Mouse (Mus musculus): ENCODE measurements around the gene Tprn. TPM values are rescaled to one million over a fixed set of nuclear protein-coding genes. Genes with fewer than 3 reads are reported as not detected.
"Not testable (repeated sequence)": the region's sequence is repeated elsewhere in the genome, so short reads cannot be mapped to it uniquely, and the experiment has no call there.

The Tprn gene
- polyA plus RNA-seq, 1 experiment: 1.3 TPM

DNA sequence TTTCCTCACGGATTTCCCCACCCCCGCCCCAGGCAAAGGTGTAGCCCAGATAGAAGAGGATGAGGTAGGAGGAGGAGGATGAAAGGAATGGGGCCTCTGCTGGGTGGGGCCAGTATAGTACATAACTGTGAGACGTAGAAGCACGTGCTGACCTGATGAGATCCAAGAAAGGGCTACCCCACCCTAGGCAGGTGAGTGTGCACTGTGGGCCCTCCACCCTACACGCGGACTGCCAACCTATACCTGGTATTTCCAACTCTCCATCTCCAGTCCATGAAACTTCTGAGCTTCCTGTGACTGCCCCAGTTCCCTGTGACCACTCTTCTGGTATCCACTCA is 21.0 kb upstream of the Tprn start:
- H3K9me3 ChIP-seq (ENCODE audit: control insufficient read depth, low read length): no peaks in the 10 kb centered on the region
- H3K4me3 ChIP-seq (replicated peaks): peak overlapping the region; percentile 61
- TF ChIP-seq TAL1 (IDR thresholded peaks at IDR 0.05; ENCODE audit: low read length) (no peak), GATA1 (IDR thresholded peaks at IDR 0.05; ENCODE audit: low read length) (no peak)
- peaks cover 16% of the 10 kb centered on the region for H3K36me3 ChIP-seq (ENCODE audit: control insufficient read depth)
- H3K4me1 ChIP-seq (ENCODE audit: control insufficient read depth): peaks cover 43% of the 10 kb centered on the region
- H3K27me3 ChIP-seq (ENCODE audit: control insufficient read depth): peaks cover 39% of the 10 kb centered on the region

DNA sequence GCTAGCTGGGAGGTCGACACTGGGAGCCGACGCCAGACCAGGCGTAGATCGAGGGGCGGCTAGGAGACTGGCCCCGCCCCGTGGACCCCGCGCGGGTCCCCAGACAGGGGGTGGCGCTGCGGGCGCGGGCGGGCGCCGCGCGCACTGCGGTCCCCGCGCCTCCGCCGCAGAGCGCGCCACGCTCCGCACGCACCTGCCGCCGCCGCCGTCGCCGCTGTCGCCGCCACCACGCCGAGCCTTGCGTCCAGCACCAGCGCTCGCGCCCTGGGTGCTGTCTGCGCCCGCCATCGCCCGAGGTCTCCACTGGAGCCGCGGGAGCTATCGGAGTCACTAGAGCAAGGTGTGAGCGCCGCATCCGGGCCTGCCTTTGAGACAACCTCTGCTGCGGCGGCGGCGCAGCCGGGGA is 20.3 kb upstream of the Tprn start, which contains the start of the genes Rnf208 and Cysrt1:
TSS of gene Rnf208 (plus strand) at position 155 of the 406 bp plus-strand sequence.
TSS of gene Cysrt1 (minus strand) at position 352 of the 406 bp plus-strand sequence.
- Histone ChIP-seq H3K36me3 (ENCODE audit: control insufficient read depth) (peaks cover 23% of the 10 kb centered on the region), H3K4me1 (ENCODE audit: control insufficient read depth) (peaks cover 41% of the 10 kb centered on the region), H3K27me3 (ENCODE audit: control insufficient read depth) (peaks cover 36% of the 10 kb centered on the region), H3K9me3 (ENCODE audit: control insufficient read depth, low read length) (no peaks in the 10 kb centered on the region), H3K4me3 (replicated peaks) (peak within 1 kb of the TSS; percentile 61)
- no peak for TF ChIP-seq TAL1 (IDR thresholded peaks at IDR 0.05; ENCODE audit: low read length)

DNA sequence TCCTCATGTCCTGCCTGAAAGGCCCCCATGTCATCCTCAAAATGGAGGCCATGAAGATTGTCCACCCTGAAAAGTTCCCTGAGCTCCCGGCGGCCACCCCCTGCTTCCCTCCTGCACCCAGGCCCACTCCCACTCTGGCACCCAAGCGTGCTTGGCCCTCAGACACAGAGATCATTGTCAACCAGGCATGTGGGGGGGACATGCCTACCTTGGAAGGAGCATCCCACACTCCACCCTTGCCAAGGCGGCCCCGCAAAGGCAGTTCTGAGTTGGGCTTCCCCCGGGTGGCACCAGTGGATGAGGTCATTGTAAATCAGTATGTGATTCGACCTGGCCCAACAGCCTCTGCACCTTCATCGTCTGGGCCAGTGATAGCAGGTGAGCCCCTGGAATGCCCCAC is 19.1 kb upstream of the Tprn start:
- H3K36me3 ChIP-seq (ENCODE audit: control insufficient read depth): peaks cover 36% of the 10 kb centered on the region
- H3K4me1 ChIP-seq (ENCODE audit: control insufficient read depth): peaks cover 41% of the 10 kb centered on the region
- H3K4me3 ChIP-seq (replicated peaks): no peak overlapping the region
- no peak for TF ChIP-seq TAL1 (IDR thresholded peaks at IDR 0.05; ENCODE audit: low read length)
- no peak for TF ChIP-seq GATA1 (IDR thresholded peaks at IDR 0.05; ENCODE audit: low read length)
- H3K27me3 ChIP-seq (ENCODE audit: control insufficient read depth): peaks cover 34% of the 10 kb centered on the region
- H3K9me3 ChIP-seq (ENCODE audit: control insufficient read depth, low read length): no peaks in the 10 kb centered on the region

DNA sequence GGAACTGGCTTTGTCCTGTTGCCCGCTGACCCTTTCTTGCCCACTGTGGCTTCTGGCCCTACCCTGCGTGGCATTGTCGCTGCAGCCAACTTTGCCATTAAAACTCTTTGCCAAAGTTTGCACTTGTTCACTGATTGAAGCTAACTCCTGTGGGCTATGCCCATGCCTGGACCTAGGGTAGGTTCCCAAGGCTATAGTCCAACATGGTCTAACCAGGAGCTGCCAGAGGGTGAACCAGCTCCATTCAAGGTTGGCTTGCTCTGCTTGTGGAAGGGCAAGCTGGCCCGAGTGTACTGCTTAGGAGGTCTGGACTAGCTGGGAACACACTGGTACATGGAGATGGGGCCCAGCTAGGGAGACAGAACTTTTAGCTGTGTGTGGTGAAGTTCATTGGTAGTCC is 18.3 kb upstream of the Tprn start:
- peaks cover 44% of the 10 kb centered on the region for H3K36me3 ChIP-seq (ENCODE audit: control insufficient read depth)
- no peak for TF ChIP-seq TAL1 (IDR thresholded peaks at IDR 0.05; ENCODE audit: low read length)
- TF ChIP-seq GATA1 (IDR thresholded peaks at IDR 0.05; ENCODE audit: low read length): no peak
- H3K4me3 ChIP-seq (replicated peaks): no peak overlapping the region
- no peaks in the 10 kb centered on the region for H3K9me3 ChIP-seq (ENCODE audit: control insufficient read depth, low read length)
- H3K27me3 ChIP-seq (ENCODE audit: control insufficient read depth): peaks cover 34% of the 10 kb centered on the region
- peaks cover 36% of the 10 kb centered on the region for H3K4me1 ChIP-seq (ENCODE audit: control insufficient read depth)

DNA sequence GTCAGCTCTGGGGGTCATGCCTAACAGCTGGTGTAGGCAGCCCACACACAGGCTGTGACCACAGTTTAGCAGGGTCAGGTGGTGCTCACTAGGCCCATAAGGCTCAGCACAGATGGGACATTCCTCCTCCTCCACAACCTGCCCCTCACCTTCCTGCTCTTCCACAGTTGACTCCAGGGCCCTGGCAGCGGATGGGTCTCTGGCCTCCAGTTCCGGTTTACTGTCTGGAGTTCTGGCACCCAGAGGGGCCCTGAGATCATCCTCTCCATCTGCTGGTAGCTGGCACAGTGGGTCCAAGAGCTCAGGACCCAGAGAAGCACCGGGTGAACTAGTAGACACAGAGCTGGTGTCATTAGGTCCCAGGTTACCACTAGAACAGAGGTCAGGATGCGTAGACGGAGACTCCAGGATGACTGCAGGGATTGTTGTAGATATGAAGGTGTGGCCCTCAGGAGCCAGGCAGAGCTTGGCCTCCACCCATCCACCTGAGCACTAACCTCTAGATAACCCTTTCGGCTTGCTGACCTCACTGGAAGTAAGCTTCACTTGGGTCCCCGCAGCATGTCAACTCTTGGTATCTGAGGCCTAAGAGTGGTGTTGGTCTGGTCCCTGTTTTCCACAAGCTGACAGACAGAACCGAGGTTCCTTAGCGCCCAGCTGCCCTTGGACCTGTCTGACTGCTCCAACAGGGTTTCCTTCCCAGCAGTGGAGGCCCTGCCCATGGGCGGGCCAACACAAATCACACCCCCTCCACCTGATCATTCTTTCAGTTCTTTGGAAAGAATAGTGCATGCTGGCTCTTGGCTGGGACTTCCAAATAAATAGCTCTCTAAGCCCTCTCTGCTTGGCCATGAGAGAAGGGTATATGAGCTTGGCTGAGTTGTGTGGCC is 16.0 kb upstream of the Tprn start, which contains the start of gene AL732309.1:
TSS of gene AL732309.1 (minus strand) at position 681 of the 890 bp plus-strand sequence.
- peaks cover 26% of the 10 kb centered on the region for H3K27me3 ChIP-seq (ENCODE audit: control insufficient read depth)
- peaks cover 67% of the 10 kb centered on the region for H3K36me3 ChIP-seq (ENCODE audit: control insufficient read depth)
- H3K4me1 ChIP-seq (ENCODE audit: control insufficient read depth): peaks cover 15% of the 10 kb centered on the region
- no peak within 1 kb of the TSS for H3K4me3 ChIP-seq (replicated peaks)
- TF ChIP-seq GATA1 (IDR thresholded peaks at IDR 0.05; ENCODE audit: low read length): no peak
- TF ChIP-seq TAL1 (IDR thresholded peaks at IDR 0.05; ENCODE audit: low read length): no peak
- H3K9me3 ChIP-seq (ENCODE audit: control insufficient read depth, low read length): no peaks in the 10 kb centered on the region

DNA sequence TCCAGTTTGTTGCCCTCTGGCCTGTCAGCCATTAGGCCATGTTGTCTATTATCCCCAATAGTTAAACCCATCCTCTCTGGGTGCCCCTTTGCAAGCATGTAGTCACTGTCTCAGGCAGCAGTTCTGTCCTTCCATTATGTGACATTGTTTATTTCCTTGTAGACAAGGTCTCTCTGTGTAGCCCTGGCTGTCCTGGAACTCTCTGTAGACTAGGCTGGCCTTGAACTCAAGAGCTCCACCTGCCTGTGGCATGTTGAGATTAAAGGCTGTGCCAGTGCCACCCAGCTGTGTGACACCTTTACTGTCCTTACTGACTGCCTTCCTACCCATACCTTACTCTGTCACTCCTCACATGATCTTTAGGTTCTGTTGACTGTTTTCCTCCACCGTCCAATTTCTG is 10.1 kb upstream of the Tprn start:
- Histone ChIP-seq H3K27me3 (ENCODE audit: control insufficient read depth) (no peaks in the 10 kb centered on the region), H3K9me3 (ENCODE audit: control insufficient read depth, low read length) (no peaks in the 10 kb centered on the region), H3K4me3 (replicated peaks) (no peak overlapping the region), H3K4me1 (ENCODE audit: control insufficient read depth) (peaks cover 31% of the 10 kb centered on the region), H3K36me3 (ENCODE audit: control insufficient read depth) (peaks cover 63% of the 10 kb centered on the region)
- TF ChIP-seq GATA1 (IDR thresholded peaks at IDR 0.05; ENCODE audit: low read length) (no peak), TAL1 (IDR thresholded peaks at IDR 0.05; ENCODE audit: low read length) (no peak)

DNA sequence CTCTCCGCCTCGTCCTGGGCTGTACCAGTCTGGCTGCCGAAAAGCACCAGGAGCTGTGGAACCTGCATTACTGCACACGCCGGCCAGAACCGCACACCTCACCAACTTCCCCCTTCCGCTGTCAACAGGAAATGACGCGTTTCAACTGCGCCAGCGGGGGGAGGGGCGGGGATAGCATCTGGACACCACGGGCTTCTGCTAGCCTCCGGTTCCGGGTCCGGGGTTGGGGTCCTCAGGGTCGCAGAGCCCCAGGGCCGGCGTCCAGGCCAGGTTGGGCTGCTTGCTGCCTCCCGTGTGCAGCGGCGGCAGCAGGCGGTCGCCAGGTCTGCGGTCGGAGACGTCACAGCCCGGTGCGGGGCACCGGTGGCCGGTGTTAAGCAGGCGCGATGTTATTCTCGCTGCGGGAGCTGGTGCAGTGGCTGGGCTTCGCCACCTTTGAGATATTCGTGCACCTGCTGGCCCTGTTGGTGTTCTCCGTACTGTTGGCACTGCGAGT is 7.1 kb upstream of the Tprn start, which contains the start of gene Tmem203:
TSS of gene Tmem203 (plus strand) at position 156 of the 496 bp plus-strand sequence.
- no peak for TF ChIP-seq TAL1 (IDR thresholded peaks at IDR 0.05; ENCODE audit: low read length)
- no peak for TF ChIP-seq GATA1 (IDR thresholded peaks at IDR 0.05; ENCODE audit: low read length)
- no peaks in the 10 kb centered on the region for H3K27me3 ChIP-seq (ENCODE audit: control insufficient read depth)
- peak within 1 kb of the TSS; percentile 85 for H3K4me3 ChIP-seq (replicated peaks)
- peaks cover 33% of the 10 kb centered on the region for H3K36me3 ChIP-seq (ENCODE audit: control insufficient read depth)
- no peaks in the 10 kb centered on the region for H3K9me3 ChIP-seq (ENCODE audit: control insufficient read depth, low read length)
- peaks cover 32% of the 10 kb centered on the region for H3K4me1 ChIP-seq (ENCODE audit: control insufficient read depth)

DNA sequence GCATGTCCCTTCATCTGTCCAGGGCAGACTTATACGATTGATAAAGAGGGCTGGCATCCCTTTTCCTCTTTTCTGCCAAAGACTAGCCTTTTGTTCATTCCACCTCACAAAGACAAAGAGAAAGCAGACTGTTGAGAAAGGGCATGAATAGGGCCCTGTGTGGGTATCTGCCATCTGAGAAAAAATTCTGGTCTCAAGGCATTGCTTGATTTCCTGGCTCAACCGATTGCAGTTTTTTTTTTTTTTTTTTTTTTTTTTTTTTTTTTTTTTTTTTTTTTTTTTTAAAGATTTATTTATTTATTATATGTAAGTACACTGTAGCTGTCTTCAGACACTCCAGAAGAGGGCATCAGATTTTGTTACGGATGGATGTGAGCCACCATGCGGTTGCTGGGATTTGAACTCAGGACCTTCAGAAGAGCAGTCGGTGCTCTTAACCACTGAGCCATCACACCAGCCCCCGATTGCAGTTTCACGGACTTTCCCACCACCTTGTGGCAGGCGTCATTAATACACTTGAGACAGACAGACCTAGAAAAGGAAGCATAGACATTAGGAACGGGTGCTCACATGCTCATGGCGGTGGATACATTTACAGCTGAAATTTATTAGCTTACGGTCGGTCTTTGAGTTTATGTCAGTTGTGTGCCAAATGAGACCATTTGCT is 5.8 kb upstream of the Tprn start:
- peaks cover 36% of the 10 kb centered on the region for H3K4me1 ChIP-seq (ENCODE audit: control insufficient read depth)
- H3K27me3 ChIP-seq (ENCODE audit: control insufficient read depth); H3K9me3 ChIP-seq (ENCODE audit: control insufficient read depth, low read length): not testable (repeated sequence)
- peaks cover 21% of the 10 kb centered on the region for H3K36me3 ChIP-seq (ENCODE audit: control insufficient read depth)
- peak overlapping the region; percentile 85 for H3K4me3 ChIP-seq (replicated peaks)

DNA sequence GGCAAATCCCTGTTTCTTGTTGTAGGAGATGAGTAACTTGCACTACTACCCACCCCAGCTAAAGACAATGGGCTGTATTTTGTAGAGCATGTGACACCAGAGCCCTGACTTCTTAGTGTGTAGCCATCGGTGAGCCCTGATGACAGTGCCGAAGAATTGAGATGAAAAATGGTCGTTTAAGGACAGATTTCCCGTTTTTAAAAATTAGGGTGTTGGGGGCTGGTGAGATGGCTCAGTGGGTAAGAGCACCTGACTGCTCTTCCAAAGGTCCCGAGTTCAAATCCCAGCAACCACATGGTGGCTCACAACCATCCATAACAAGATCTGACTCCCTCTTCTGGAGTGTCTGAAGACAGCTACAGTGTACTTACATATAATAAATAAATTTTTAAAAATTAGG is 5.2 kb upstream of the Tprn start:
- H3K27me3 ChIP-seq (ENCODE audit: control insufficient read depth); H3K9me3 ChIP-seq (ENCODE audit: control insufficient read depth, low read length); H3K4me3 ChIP-seq (replicated peaks): not testable (repeated sequence)
- Histone ChIP-seq H3K36me3 (ENCODE audit: control insufficient read depth) (peaks cover 14% of the 10 kb centered on the region), H3K4me1 (ENCODE audit: control insufficient read depth) (peaks cover 43% of the 10 kb centered on the region)

Measured in erythroblast, embryonic 14.5 days (primary cell).